Mouse (Mus musculus): ENCODE measurements at regions not wholly inside any gene's neighbourhood (a gene's known extent, or its start where the extent isn't known, plus 50 kb on each side); places are given as distances from the start of the nearest gene placed in this dataset.
"Not testable (repeated sequence)": the region's sequence is repeated elsewhere in the genome, so short reads cannot be mapped to it uniquely, and the experiment has no call there.

GRCm38 (mm10) chr1:99599696-99600489 lies 172.7 kb upstream of the Cntnap5b start:
- DNase-seq (ENCODE audit: low spot score in 2 of 2) = no peak

GRCm38 (mm10) chr1:99605213-99605612 lies 167.4 kb upstream of the Cntnap5b start:
- no peak for DNase-seq (ENCODE audit: low spot score in 2 of 2)

- no peak for DNase-seq (ENCODE audit: low spot score in 2 of 2)
Measured at GRCm38 (mm10) chr1:99619221-99619620, 153.3 kb upstream of the Cntnap5b start.

- DNase-seq (ENCODE audit: low spot score in 2 of 2) = not testable (repeated sequence)
Measured at GRCm38 (mm10) chr1:99630971-99631370, 141.6 kb upstream of the Cntnap5b start.

- no peak for DNase-seq (ENCODE audit: low spot score in 2 of 2)
Measured at GRCm38 (mm10) chr1:99663641-99664040, 108.9 kb upstream of the Cntnap5b start.

- no peak for DNase-seq (ENCODE audit: low spot score in 2 of 2)
Measured at GRCm38 (mm10) chr1:99679980-99680379, 92.6 kb upstream of the Cntnap5b start.

- DNase-seq (ENCODE audit: low spot score in 2 of 2) = no peak
Measured at GRCm38 (mm10) chr1:99697089-99697488, 75.5 kb upstream of the Cntnap5b start.

- DNase-seq (ENCODE audit: low spot score in 2 of 2) = peak in 1 of 2 experiments; percentile 2
Measured at GRCm38 (mm10) chr1:99714912-99715311, 57.7 kb upstream of the Cntnap5b start.

GRCm38 (mm10) chr1:99716266-99716665 lies 56.3 kb upstream of the Cntnap5b start:
- no peak for DNase-seq (ENCODE audit: low spot score in 2 of 2)
